Mouse (Mus musculus) megakaryocyte, embryonic 14.5 days (primary cell): Measurements from ENCODE around the gene Ap1b1.

ENCODE experiments used
- FLI1 ChIP-seq: IDR thresholded peaks from 2 replicates; pipeline ENCODE4 v1.6.1; 2012; ENCODE audit warnings: low read length, inconsistent platforms, mixed read lengths
- GATA1 ChIP-seq: IDR thresholded peaks from 3 replicates; pipeline ENCODE4 v1.6.1; 2012; ENCODE audit warnings: mixed read lengths, low read length, inconsistent platforms, borderline replicate concordance

DNA sequence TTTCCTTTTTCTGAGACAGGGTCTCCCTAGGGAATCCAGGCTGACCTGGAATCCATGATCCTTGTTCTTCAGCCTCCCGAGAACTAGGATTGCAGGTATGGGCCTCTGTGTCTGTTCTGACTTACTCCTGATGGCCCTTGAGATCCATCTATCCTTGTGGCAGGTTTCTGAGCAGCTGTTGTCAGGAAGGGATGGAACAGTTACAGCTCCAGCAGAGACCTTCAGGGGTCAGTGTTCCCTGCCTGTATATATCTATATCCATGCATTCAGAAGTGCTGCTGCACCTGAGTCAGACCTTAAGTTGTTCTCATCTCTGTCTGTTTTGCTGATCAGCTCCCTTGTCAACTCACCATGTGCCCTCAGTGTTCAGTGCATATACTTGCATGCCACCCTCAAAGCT lies 12.1 kb downstream of the Ap1b1 start:
- no peak for TF ChIP-seq GATA1
- TF ChIP-seq FLI1, result no peak
